Mouse (Mus musculus): Measurements from ENCODE around the gene Pygo2.

- TF ChIP-seq CTCF (IDR thresholded peaks at IDR 0.05; ENCODE audit: insufficient read depth, low read depth, low read length): no peak
- no peak for TF ChIP-seq POLR2A (IDR thresholded peaks at IDR 0.05; ENCODE audit: insufficient read depth, low read depth, low read length)
Measured at GRCm38 (mm10) chr3:89387632-89388031, 42.4 kb upstream of the Pygo2 start.
